Mouse (Mus musculus): ENCODE results near the gene Ppp1r3g. TPM values are rescaled to one million over a fixed set of nuclear protein-coding genes. Genes with fewer than 3 reads are reported as not detected.
A peak's percentile ranks its signal among the peaks of the same experiment; 100 is the strongest.

Gene Ppp1r3g
- total RNA-seq, 2 experiments from 2014 or later: not detected

DNA sequence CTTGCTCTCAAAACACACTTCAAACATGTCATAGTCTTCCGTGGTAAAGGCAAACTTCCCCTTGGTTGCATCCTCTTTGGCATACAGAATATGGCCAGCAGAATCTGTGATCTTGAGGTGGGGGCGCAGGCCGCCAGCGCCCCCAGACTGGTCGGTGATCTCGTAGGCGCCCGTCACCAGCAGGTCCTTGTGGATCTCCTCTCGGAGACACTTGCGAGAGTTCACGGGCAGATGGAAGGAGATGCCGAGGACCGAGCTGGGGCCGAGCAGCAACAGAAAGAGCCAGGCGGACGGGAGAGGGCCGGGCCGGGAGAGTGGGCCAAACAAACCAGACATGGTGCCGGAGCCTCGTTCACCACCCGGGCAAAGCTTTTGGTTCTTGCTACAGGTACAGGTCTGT is 32.5 kb downstream of the Ppp1r3g start:
- ATAC-seq (replicated peaks; ENCODE audit: low FRiP score, poor library complexity, severe bottlenecking): peak; percentile 64

DNA sequence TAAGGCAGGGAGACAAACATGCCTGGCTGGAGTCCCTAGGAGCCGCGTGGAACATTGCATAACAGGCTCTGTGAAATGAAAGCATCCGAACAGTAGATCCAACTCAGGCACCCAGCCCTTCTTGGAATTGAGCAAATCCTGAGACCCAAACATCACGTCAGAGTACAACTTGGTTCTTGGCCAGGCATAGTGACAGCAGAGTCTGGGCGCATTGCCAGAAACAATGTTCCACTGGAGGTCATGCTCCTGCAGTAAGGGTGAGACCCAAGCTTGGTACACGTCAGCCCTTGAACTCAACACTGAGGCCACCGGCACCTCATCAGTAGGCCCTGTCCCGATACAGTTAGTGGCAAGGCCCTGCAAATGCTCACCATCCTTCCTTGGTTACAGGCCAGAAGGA is 35.4 kb downstream of the Ppp1r3g start:
- no peak for ATAC-seq (replicated peaks; ENCODE audit: low FRiP score, poor library complexity, severe bottlenecking)

DNA sequence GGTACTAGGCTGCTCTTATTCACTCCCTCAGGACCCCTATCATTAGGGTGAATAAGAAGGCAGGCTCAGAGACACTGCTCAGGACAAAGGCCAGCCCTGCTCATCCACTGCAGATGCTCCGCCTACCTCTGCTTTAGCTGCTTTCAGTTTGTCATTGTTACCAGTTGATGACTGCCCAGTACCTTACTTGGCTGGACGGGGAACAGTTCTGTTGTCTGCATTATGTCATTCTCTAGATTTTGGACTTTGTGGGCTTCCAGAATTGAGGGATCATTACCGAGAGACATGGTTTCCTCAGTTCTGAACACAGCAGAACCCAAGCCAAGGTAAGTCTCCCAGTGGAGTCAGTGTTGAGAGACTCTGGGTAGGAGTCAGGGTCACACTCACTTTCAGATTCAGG is 36.6 kb downstream of the Ppp1r3g start:
- ATAC-seq (replicated peaks; ENCODE audit: low FRiP score, poor library complexity, severe bottlenecking): no peak

- ATAC-seq (replicated peaks; ENCODE audit: low FRiP score, poor library complexity, severe bottlenecking): no peak
Observed at GRCm38 (mm10) chr13:35995696-35996426, 37.2 kb downstream of the Ppp1r3g start.

DNA sequence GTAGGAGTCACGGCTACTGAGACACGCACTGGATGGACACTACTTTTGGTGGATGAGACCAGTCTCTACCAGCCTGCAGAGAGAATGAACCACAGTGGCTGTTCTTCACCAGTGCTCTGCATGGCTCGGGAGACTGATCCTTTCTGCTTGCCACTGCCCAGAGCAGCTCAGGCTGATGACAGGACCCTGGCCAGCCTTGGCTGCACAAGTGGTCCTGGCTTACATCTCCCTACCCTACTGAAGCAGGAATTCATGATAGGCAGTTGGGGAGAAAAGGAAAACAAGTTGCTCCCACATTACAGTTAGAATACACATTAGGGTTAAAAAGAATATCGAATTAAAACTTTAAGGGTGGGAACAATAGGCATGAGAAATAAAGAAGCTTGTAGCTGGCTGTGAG is 39.0 kb downstream of the Ppp1r3g start:
- ATAC-seq (replicated peaks; ENCODE audit: low FRiP score, poor library complexity, severe bottlenecking): no peak

GRCm38 (mm10) chr13:36000798-36001197 is 42.2 kb downstream of the Ppp1r3g start:
- no peak for ATAC-seq (replicated peaks; ENCODE audit: low FRiP score, poor library complexity, severe bottlenecking)

- ATAC-seq (replicated peaks; ENCODE audit: low FRiP score, poor library complexity, severe bottlenecking): no peak
Observed at GRCm38 (mm10) chr13:36009981-36010380, 51.3 kb downstream of the Ppp1r3g start.

DNA sequence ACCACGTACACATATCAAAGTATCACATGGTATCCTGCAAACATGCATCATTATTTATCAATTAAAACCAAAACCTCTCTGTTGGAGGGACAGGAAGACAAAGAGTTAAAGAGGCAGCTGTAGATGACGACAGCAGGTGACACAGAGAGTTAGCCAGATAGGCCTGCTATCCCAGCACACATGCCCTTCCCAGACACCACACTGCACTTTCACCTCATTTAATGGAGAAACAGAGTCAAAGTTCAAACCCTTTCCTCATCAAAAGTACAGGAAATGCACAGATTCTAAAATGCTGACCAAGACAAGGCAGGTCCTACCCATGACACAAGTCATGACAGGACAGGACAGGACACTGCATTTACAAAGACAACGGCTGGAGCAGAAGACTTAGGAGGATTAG is 57.0 kb downstream of the Ppp1r3g start:
- no peak for ATAC-seq (replicated peaks; ENCODE audit: low FRiP score, poor library complexity, severe bottlenecking)

- ATAC-seq (replicated peaks; ENCODE audit: low FRiP score, poor library complexity, severe bottlenecking): no peak
Observed at GRCm38 (mm10) chr13:36018017-36018416, 59.4 kb downstream of the Ppp1r3g start.

DNA sequence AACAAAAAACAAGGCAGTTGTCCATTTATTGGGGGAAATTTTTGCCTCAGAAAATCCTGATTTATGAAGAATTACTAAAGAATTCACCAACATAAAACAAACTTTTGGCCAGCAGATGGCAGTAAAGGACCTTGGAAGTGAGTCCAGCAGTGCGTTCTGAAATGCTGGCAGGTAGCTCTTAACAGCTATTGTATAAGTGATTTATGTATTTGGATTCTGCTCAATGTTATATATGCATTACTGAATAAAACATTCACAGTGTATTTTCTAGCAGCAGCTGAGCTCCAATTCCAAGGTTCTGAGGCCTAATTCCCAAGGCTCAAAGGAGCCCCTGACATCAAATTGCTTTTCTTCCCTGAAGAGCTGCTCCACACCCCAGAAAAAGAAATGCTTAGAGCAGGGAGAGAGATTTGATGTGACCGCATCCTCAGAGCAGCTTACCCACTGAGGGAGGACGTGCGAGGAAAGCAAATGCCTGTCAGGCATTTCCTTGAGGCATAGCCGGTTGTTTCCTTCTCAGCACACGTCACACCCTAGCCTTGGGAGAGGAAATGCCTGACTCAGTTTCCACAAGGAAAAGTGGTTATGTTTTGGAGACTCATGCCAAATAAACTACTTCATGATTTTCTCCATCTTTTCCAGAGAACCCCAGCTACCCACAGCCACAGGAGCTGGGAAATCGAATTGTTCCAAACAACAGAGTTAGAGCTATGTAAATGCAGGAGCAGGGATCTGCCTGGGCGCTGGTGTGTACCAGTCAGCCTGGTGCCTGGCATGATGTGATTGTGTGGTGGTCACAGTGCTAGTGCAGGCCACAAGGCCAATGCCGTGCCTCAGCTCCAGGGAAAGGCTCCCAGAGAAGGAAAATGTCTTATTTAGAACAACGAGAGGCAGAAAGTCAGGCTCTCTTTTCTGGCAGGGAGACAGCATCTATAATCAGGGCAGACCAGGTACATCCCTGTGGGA is 61.0 kb downstream of the Ppp1r3g start:
- peak; percentile 43; the same call in 1 of the 2 replicates for ATAC-seq (replicated peaks; ENCODE audit: low FRiP score, poor library complexity, severe bottlenecking)

Other genes starting within 250 kb of the Ppp1r3g start
- 5.6 and 11.3 TPM in 2 replicates for gene Rpp40, start 52.5 kb upstream of the Ppp1r3g start, total RNA-seq (2015; ENCODE audit: low replicate concordance)
- 0.56 and 0.77 TPM in 2 replicates for gene Rpp40, start 52.5 kb upstream of the Ppp1r3g start, total RNA-seq (2017; ENCODE audit: low replicate concordance)
- 42.0 and 45.2 TPM in 2 replicates for gene Fars2, start 158.6 kb downstream of the Ppp1r3g start, total RNA-seq (2015; ENCODE audit: low replicate concordance)
- 51.2 and 82.0 TPM in 2 replicates for gene Fars2, start 158.6 kb downstream of the Ppp1r3g start, total RNA-seq (2017; ENCODE audit: low replicate concordance)
- 3.8 and 9.6 TPM in 2 replicates for gene Lyrm4, start 158.7 kb downstream of the Ppp1r3g start, total RNA-seq (2015; ENCODE audit: low replicate concordance)
- 7.2 and 8.5 TPM in 2 replicates for gene Lyrm4, start 158.7 kb downstream of the Ppp1r3g start, total RNA-seq (2017; ENCODE audit: low replicate concordance)

All from erythroblast, adult 5-6 weeks (primary cell).